Mouse (Mus musculus) cerebellum, adult 8-10 months (tissue): ENCODE data around the gene Nacc1.
A peak's percentile ranks its signal among the peaks of the same experiment; 100 is the strongest.

Experiments
- DNase-seq: peaks from one replicate; pipeline ENCODE4 v3.0.0; 2022

Nacc1 gene

GRCm38 (mm10) chr8:84687705-84688100, at the start of gene Nacc1:
TSS of gene Nacc1 (minus strand) at chr8:84687862.
- peak; percentile 83 for DNase-seq

- no peak for DNase-seq
These were observed 48.9 kb upstream of the Nacc1 start for GRCm38 (mm10) chr8:84736521-84736920.

DNA sequence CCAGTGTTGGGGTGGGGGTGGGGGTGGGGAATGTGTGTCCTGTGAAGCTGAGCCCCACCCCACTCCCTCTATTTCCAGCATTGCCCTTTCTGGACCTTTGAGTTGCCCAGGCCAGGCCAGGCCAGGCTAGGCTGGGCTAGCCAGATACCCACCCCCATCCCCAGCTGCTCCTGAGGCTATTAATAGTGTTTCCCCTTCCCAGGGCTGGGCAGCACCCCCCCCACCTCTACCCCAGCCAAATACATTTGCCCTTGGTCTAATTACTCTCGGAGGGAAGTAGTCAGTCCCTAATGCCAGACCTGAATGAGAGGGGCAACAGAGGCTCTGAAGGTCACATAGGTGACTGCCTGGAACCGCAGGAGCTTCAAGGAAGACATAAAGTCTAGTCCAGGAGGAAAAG, 47.9 kb upstream of the Nacc1 start:
- DNase-seq = no peak

DNA sequence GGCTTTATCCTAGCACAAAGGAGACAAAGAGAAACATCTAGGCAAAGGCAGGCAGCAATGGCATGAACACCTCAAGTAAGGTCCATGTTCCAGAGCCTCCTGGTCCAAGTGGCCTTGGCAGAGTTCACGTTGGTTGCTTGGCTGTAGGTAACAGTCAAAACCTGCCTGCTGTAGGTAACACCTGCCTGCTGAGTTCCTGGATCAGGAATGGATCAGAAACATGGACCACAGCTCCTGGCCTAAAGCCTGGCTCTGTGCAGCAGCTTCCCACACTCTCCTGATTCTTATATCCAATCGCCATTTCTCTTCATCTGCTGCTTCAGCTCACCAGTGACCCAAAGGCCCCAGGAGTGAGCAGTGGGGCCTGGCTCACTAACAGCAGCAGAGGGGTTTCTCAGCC, 47.0 kb upstream of the Nacc1 start:
- no peak for DNase-seq

- no peak for DNase-seq
These were observed 46.3 kb upstream of the Nacc1 start for GRCm38 (mm10) chr8:84733959-84734358.

- DNase-seq = no peak
These were observed 45.3 kb upstream of the Nacc1 start for GRCm38 (mm10) chr8:84732996-84733395.

- DNase-seq = no peak
These were observed 44.9 kb upstream of the Nacc1 start for GRCm38 (mm10) chr8:84732545-84732944.

DNA sequence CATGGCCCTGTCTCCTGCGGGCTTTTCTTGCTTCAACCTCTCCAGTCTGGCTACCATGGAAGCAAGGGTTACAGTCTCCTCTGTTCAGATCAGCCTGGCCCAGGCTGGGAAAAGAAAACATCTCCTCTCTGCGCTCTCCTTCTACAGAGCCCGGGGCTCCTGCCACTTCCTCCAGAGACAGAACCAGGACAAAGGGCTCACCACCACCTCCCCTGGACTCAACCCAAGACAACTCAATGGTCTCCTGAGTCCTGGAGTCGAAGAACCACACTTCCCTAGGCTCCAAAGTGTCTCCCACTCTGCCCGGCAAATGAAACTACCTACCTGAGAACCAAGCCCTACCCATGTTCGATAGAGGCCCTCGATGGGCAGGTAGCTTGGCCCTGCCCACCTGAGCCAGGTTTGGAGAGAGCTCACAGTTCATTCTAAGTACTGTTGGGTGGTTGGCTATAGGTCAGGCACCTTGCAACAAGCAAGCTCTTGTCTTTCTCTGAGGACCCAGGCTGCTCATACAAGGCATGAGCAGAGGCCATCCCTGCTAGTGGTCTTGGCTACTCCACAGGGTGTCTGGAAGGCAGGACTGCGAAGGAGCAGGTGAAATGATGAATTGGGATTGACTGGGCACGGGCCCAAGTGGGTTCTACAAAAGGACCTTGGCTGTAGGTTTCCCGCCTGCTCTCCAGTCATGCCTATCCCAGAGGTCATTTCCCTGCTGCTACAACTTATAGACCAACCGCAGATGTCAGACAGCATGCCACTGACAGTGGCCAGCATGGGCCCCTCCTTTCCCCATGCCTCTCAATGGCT, 43.9 kb upstream of the Nacc1 start:
- DNase-seq = no peak

DNA sequence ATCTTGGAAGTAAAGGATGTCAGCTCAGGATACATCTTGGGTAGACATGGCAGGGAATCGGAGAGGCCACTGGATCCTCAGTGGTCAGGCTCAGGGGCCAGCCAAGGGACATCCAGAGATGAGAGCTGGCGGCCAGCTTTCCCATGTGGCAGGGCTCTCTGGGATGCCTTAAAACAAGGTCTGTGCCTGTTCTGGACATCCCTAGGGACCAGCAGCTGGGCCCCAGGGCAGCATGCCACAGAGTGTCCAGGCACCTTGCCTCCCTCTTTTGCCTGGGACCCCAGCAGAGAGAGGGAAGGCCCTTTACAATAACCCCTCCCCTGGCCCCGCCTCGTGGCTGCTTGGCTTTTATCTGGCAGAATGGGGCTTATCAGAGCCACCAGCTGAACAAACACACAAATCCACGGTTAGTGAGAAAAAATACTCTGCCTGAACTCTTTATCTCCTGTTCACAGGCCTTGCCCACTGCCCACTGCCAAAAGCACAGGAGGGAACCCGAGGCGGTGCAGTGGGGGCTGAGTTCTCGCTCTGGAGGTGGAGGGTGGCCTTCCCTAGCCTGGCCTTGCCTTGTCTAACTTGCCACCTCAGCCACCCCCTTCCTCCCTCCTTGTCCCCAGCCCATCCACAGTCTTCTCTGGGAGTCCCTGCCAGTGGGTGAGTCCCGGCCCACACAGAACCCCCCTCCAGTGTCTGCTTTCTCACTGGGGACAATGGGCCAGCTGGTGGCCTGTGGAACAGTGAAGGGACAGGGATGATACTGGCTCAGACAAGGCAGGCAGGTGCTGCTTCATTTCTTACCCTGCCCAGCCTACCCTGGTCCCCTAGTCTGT, 43.1 kb upstream of the Nacc1 start:
- DNase-seq = no peak

DNA sequence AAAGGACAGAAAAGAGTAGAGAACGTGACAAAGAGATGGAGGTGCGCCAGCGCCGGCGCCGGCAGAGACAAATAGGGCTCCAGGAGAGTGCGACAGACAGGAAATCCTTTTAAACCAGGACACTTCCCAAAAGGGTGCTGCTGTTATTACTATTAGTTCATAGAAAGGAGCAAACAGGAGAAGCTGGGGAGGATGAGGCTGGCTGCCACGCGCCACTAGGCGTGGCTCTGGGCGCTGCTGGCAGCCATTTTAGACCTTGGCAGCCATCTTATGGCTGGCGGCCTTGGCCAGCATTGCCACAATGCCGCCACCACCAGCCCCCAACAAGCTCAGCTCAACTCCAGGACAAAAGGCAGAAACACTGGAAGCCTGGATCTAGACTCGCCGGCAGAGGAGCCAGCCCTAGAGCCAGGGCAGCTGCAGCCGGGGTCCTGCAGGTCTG, 42.3 kb upstream of the Nacc1 start:
- DNase-seq = no peak

- DNase-seq = no peak
These were observed 40.8 kb upstream of the Nacc1 start for GRCm38 (mm10) chr8:84728474-84728873.

DNA sequence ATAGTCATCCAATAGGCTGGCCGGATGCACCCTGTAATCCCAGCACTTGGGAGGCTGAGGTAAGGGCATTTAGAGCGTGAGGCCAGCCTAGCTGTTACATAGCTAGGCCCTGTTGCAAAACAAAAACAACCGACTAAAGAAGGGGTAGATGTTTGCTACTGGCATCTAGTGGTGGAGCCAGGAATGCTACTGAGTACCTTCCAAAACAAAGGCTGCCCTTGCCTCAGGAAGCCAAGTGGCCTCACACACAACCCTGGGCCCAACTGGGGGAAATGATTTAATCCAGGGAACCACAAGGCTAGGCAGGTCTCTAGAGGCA, 38.2 kb upstream of the Nacc1 start:
- DNase-seq = no peak

GRCm38 (mm10) chr8:84725246-84725940, 37.7 kb upstream of the Nacc1 start:
- peak; percentile 30 for DNase-seq

GRCm38 (mm10) chr8:84724683-84725082, 37.0 kb upstream of the Nacc1 start:
- no peak for DNase-seq

DNA sequence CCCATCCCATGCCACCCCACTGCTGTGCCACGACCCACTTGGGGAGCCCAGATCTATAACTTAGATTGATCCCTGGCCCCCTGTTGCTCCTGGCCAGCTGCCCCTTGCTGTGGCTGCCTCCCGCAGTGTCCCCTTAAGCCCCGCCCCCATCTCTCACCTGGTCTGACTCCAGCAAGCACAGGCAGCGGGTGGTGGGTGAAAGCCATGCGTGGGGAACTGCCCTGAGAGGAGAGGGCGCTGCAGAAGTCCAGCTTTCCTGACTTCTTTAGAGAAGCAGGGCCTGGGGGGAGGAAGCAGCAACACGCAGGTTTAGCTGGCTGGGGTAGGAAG, 35.9 kb upstream of the Nacc1 start:
- DNase-seq = peak; percentile 51

- peak; percentile 60 for DNase-seq
These were observed 35.3 kb upstream of the Nacc1 start, which contains the start of gene G430095P16Rik for GRCm38 (mm10) chr8:84722850-84723570. TSS of gene G430095P16Rik (plus strand) at chr8:84723007.

DNA sequence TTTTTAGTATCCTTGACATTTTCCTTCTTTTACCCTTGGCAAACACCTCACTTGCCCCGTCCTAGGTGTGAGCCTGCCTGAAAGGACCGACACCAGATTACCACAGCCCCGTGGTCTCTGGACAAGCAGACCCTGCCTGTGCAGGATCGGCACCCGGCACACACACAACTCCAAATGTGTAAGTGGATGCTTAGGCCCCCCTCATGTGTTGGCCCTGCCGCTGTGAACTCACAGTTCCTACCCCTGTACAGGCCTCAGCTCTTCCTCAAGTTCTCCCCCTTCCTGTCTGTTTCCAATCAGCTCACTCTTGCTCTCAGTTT, 34.8 kb upstream of the Nacc1 start:
- no peak for DNase-seq

- no peak for DNase-seq
These were observed 31.5 kb upstream of the Nacc1 start for GRCm38 (mm10) chr8:84718959-84719690.

DNA sequence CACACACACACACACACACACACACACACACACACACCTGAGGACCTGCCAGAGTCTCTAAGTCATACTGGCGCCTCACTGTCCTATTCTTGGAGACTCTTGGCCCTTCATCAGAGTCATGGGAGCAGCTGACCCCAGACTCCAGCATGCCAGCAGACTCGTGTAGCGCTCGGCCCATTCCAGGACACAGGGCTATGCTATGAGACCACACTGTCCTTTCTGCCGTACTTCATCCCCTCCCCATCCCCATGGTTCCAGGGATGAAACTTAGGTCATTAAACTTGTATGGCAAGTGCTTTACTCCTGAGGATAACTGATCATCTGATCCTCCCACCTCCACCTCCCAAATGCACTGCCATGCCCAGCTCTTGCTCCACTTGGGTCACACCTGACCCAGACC, 30.8 kb upstream of the Nacc1 start:
- DNase-seq = no peak

GRCm38 (mm10) chr8:84716790-84717189, 29.1 kb upstream of the Nacc1 start:
- no peak for DNase-seq

DNA sequence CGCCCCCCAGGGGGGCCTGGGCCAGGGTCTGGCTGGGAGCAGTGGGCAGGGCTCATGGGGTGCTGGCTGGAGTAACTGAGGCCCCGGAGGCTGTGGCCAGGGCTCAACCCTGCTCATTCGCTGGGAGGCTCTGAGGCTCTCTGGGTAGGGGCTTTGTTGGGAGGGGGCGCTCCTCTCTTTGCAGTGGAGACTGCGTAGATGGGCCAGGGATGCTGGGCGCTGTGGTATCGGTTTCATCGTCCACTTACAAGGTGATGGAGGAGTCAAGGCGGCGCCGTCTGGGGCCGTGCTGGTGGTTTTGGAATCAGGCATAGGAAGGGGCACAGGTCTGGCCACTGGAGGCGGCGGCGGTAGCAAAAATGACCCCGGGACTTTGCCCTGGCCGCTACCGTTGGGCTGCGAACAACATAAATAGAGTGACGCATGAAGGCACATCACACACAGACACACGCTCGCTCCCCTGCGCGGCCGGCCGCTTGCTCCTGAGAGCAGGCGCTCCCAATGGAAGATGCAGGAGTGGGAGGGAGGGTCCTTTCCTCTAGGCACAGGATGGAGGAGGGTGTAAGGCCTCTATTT, 28.3 kb upstream of the Nacc1 start:
- DNase-seq = no peak

DNA sequence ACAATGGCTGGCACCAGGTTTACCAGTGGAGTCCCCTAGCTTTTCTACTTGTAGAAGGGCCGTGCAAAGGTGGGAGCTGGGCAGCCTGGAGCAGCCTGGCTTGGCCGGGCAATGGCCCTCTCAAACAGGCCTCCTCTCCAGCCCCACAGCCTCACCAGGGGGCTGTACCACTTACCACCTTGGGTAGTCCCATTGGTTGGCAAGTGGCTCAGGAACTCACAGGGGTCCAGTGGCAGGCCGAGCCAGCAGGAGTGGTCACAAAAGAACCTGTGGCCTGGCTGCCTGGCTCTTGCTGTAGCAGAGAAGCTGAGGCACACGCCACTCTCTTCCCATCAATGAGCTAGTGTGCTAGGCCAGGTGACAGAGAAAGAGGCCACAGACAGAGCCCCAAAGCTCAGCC, 26.5 kb upstream of the Nacc1 start:
- DNase-seq = no peak
